ENCODE assay signal across 27 mouse cellular contexts in genomic region chr19:42031112-42031511, GRCm38 (mm10). TPM values are rescaled to one million over a fixed set of nuclear protein-coding genes. Genes with fewer than 3 reads are reported as not detected.
"Had no signal": no experiment of that assay in that cellular context is flagged by ENCODE, and none has a peak within 500 bp of the region (broad histone marks: within the 10 kb centered on the region; RNA-seq: fewer than 3 reads in every experiment).

No protein-coding gene starts in this region.

- ATAC-seq: liver, postnatal 0 days; lung, postnatal 0 days had no signal

- H3K9ac ChIP-seq: liver, embryonic 15.5 days; liver, postnatal 0 days; lung, embryonic 15.5 days; midbrain, embryonic 12.5 days; neural tube, embryonic 13.5 days; neural tube, embryonic 15.5 days had no signal

- H3K9me3 ChIP-seq: liver, embryonic 15.5 days; lung, embryonic 15.5 days; megakaryocyte, embryonic 14.5 days; midbrain, embryonic 12.5 days; neural tube, embryonic 13.5 days; neural tube, embryonic 15.5 days had no signal

- H3K4me1 ChIP-seq: midbrain, embryonic 12.5 days had no signal

- H3K27ac ChIP-seq: liver, embryonic 15.5 days; lung, embryonic 15.5 days; macrophage; midbrain, embryonic 12.5 days; neural tube, embryonic 13.5 days; neural tube, embryonic 15.5 days had no signal

- H3K36me3 ChIP-seq: liver, embryonic 15.5 days; lung, embryonic 15.5 days; neural tube, embryonic 15.5 days had no signal

- DNase-seq: liver, postnatal 0 days; lung, adult 2 months; lung, postnatal 14 days; lung, postnatal 36 days; midbrain, embryonic 14.5 days; retina, postnatal 1 day; right cerebral cortex, adult 18-20 months; right cerebral cortex, postnatal 25 days; right cerebral cortex, postnatal 4 days; spleen, adult 18-20 months; thymus, adult 18-20 months; thymus, postnatal 36 days had no signal

- H3K4me2 ChIP-seq: liver, embryonic 15.5 days; lung, embryonic 15.5 days; midbrain, embryonic 12.5 days; neural tube, embryonic 13.5 days; neural tube, embryonic 15.5 days had no signal

- H3K27me3 ChIP-seq: liver, embryonic 15.5 days; lung, embryonic 15.5 days; midbrain, embryonic 12.5 days; neural tube, embryonic 13.5 days; neural tube, embryonic 15.5 days had no signal

- H3K4me3 ChIP-seq: liver, embryonic 15.5 days; lung, embryonic 15.5 days; megakaryocyte, embryonic 14.5 days; midbrain, embryonic 12.5 days; neural tube, embryonic 13.5 days; neural tube, embryonic 15.5 days had no signal

RNA-seq across cellular contexts. Expression of gene Ankrd2, which starts 4.7 kb away (rescaled TPM):
- total RNA-seq: megakaryocyte progenitor cell, adult 5-6 weeks; monocyte, adult 5-6 weeks had no signal
- polyA plus RNA-seq: macrophage; midbrain, embryonic 12.5 days; small intestine, adult 2 months had no signal

RNA-seq across cellular contexts. Expression of gene Hoga1, which starts 14.3 kb away (rescaled TPM):
- total RNA-seq: monocyte, adult 5-6 weeks had no signal

RNA-seq across cellular contexts. Expression of gene 4933411K16Rik, which starts 20.9 kb away (rescaled TPM):
- total RNA-seq: megakaryocyte progenitor cell, adult 5-6 weeks; midbrain, postnatal 0 days had no signal
- polyA plus RNA-seq: lung, embryonic 15.5 days; midbrain, embryonic 12.5 days; midbrain, embryonic 14.5 days; midbrain, postnatal 0 days; neural tube, embryonic 11.5 days; neural tube, embryonic 13.5 days; neural tube, embryonic 15.5 days; small intestine, adult 2 months; stomach, embryonic 14.5 days; stomach, embryonic 16.5 days had no signal
